Mouse (Mus musculus): ENCODE measurements around the gene Myo9a.

- TF ChIP-seq ZNF384 (IDR thresholded peaks at IDR 0.05; ENCODE audit: low read depth, low read length) (no peak), CHD2 (IDR thresholded peaks at IDR 0.05; ENCODE audit: low read depth, low read length) (no peak), ZC3H11A (IDR thresholded peaks at IDR 0.05; ENCODE audit: borderline replicate concordance, low read depth, low read length) (no peak)
Measured at GRCm38 (mm10) chr9:59748387-59748786, 2.3 kb upstream of the Myo9a start.
